Mouse (Mus musculus): Measurements from ENCODE around the gene Kif22. TPM values are rescaled to one million over a fixed set of nuclear protein-coding genes. Genes with fewer than 3 reads are reported as not detected.

The Kif22 gene
- polyA plus RNA-seq, 1 experiment from 2014 or later = 67.6 TPM

- Histone ChIP-seq H3K27me3 (no peaks in the 10 kb centered on the region), H3K4me2 (replicated peaks) (peak within 1 kb of the TSS; percentile 87), H3K4me3 (peak within 1 kb of the TSS; percentile 59), H3K4me1 (peaks cover 81% of the 10 kb centered on the region), H3K9me3 (no peaks in the 10 kb centered on the region), H3K36me3 (peaks cover 25% of the 10 kb centered on the region), H3K9ac (replicated peaks) (peak within 1 kb of the TSS; percentile 86), H3K27ac (replicated peaks) (peak within 1 kb of the TSS; percentile 90)
- WGBS = 2% methylated on average over 34 of the region's 37 CpGs
- peak; percentile 9 for ATAC-seq (replicated peaks)
Observed at GRCm38 (mm10) chr7:127020901-127021562, 21.2 kb downstream of the Kif22 start, which contains the start of the genes Gm42742 and Prrt2. Gm42742 (minus strand) TSS chr7:127021097. Prrt2 (minus strand) TSS chr7:127021211.

- peak overlapping the region; percentile 87 for H3K4me2 ChIP-seq (replicated peaks)
- H3K27ac ChIP-seq (replicated peaks) = peak overlapping the region; percentile 90
- no peaks in the 10 kb centered on the region for H3K27me3 ChIP-seq
- peaks cover 29% of the 10 kb centered on the region for H3K36me3 ChIP-seq
- H3K9ac ChIP-seq (replicated peaks) = peak overlapping the region; percentile 86
- peak overlapping the region; percentile 59 for H3K4me3 ChIP-seq
- H3K4me1 ChIP-seq = peaks cover 86% of the 10 kb centered on the region
- WGBS = 22% methylated on average over 5 of the region's 5 CpGs
- ATAC-seq (replicated peaks) = no peak
- no peaks in the 10 kb centered on the region for H3K9me3 ChIP-seq
Observed at GRCm38 (mm10) chr7:127020491-127020890, 21.8 kb downstream of the Kif22 start.

- Histone ChIP-seq H3K27me3 (no peaks in the 10 kb centered on the region), H3K27ac (replicated peaks) (peak overlapping the region; percentile 90), H3K36me3 (peaks cover 34% of the 10 kb centered on the region), H3K4me2 (replicated peaks) (peak overlapping the region; percentile 87), H3K4me3 (peak overlapping the region; percentile 59), H3K9me3 (no peaks in the 10 kb centered on the region), H3K4me1 (peaks cover 90% of the 10 kb centered on the region), H3K9ac (replicated peaks) (peak overlapping the region; percentile 86)
- ATAC-seq (replicated peaks) = no peak
- WGBS = 50% methylated on average over 3 of the region's 3 CpGs
Observed at GRCm38 (mm10) chr7:127020031-127020430, 22.2 kb downstream of the Kif22 start.

- H3K4me3 ChIP-seq = peak overlapping the region; percentile 59
- no peaks in the 10 kb centered on the region for H3K27me3 ChIP-seq
- H3K36me3 ChIP-seq = peaks cover 35% of the 10 kb centered on the region
- H3K27ac ChIP-seq (replicated peaks) = peak overlapping the region; percentile 90
- H3K9ac ChIP-seq (replicated peaks) = peak overlapping the region; percentile 86
- H3K4me2 ChIP-seq (replicated peaks) = peak overlapping the region; percentile 87
- no peaks in the 10 kb centered on the region for H3K9me3 ChIP-seq
- H3K4me1 ChIP-seq = peaks cover 88% of the 10 kb centered on the region
- 78% methylated on average over 14 of the region's 14 CpGs for WGBS
- ATAC-seq (replicated peaks) = no peak
Observed at GRCm38 (mm10) chr7:127019306-127019960, 22.8 kb downstream of the Kif22 start.

GRCm38 (mm10) chr7:127018416-127019305 is 23.6 kb downstream of the Kif22 start:
- peak overlapping the region; percentile 25 for H3K9ac ChIP-seq (replicated peaks)
- 0 out of 2 replicates have a peak overlapping the region, but pooled peaks have one; percentile 59 for H3K4me3 ChIP-seq
- H3K36me3 ChIP-seq = peaks cover 32% of the 10 kb centered on the region
- no peaks in the 10 kb centered on the region for H3K9me3 ChIP-seq
- ATAC-seq (replicated peaks) = no peak
- peaks cover 86% of the 10 kb centered on the region for H3K4me1 ChIP-seq
- WGBS = 85% methylated on average over 15 of the region's 15 CpGs
- H3K27ac ChIP-seq (replicated peaks) = peak overlapping the region; percentile 98
- H3K4me2 ChIP-seq (replicated peaks) = 0 out of 2 replicates have a peak overlapping the region, but pooled peaks have one; percentile 5
- no peaks in the 10 kb centered on the region for H3K27me3 ChIP-seq

GRCm38 (mm10) chr7:127017950-127018345 is 24.3 kb downstream of the Kif22 start:
- Histone ChIP-seq H3K9me3 (no peaks in the 10 kb centered on the region), H3K4me1 (peaks cover 79% of the 10 kb centered on the region), H3K27me3 (no peaks in the 10 kb centered on the region), H3K4me3 (peak overlapping the region; percentile 5; the same call in 1 of the 2 replicates), H3K36me3 (peaks cover 25% of the 10 kb centered on the region), H3K27ac (replicated peaks) (peak overlapping the region; percentile 98), H3K4me2 (replicated peaks) (peak overlapping the region; percentile 18), H3K9ac (replicated peaks) (0 out of 2 replicates have a peak overlapping the region, but pooled peaks have one; percentile 25)
- no peak for ATAC-seq (replicated peaks)
- WGBS = 51% methylated on average over 6 of the region's 6 CpGs

- peaks cover 72% of the 10 kb centered on the region for H3K4me1 ChIP-seq
Observed at GRCm38 (mm10) chr7:127016971-127017949, 25.0 kb downstream of the Kif22 start, which contains the start of gene Pagr1a. Pagr1a (minus strand) TSS chr7:127017352.

GRCm38 (mm10) chr7:127016486-127016938 is 25.8 kb downstream of the Kif22 start:
- WGBS = 0% methylated on average over 22 of the region's 22 CpGs
- peaks cover 65% of the 10 kb centered on the region for H3K4me1 ChIP-seq
- H3K27me3 ChIP-seq = no peaks in the 10 kb centered on the region
- H3K36me3 ChIP-seq = peaks cover 17% of the 10 kb centered on the region
- peak overlapping the region; percentile 98 for H3K27ac ChIP-seq (replicated peaks)
- peak overlapping the region; percentile 72 for H3K4me3 ChIP-seq
- H3K9ac ChIP-seq (replicated peaks) = peak overlapping the region; percentile 84
- H3K4me2 ChIP-seq (replicated peaks) = peak overlapping the region; percentile 94
- no peaks in the 10 kb centered on the region for H3K9me3 ChIP-seq
- ATAC-seq (replicated peaks) = peak; percentile 44

More at GRCm38 (mm10) chr7:127016971-127017949, 25.0 kb downstream of the Kif22 start, which contains the start of gene Pagr1a:
- WGBS = under 1% methylated on average over 39 of the region's 39 CpGs
- peak; percentile 81 for ATAC-seq (replicated peaks)
- peaks cover 20% of the 10 kb centered on the region for H3K36me3 ChIP-seq
- H3K9ac ChIP-seq (replicated peaks) = peak within 1 kb of the TSS; percentile 84
- H3K27ac ChIP-seq (replicated peaks) = peak within 1 kb of the TSS; percentile 98
- H3K4me3 ChIP-seq = peak within 1 kb of the TSS; percentile 72
- no peaks in the 10 kb centered on the region for H3K9me3 ChIP-seq
- no peaks in the 10 kb centered on the region for H3K27me3 ChIP-seq
- H3K4me2 ChIP-seq (replicated peaks) = peak within 1 kb of the TSS; percentile 94

GRCm38 (mm10) chr7:127016481-127016485 is 26.0 kb downstream of the Kif22 start, which contains the start of gene Pagr1b:
Pagr1b (minus strand) TSS chr7:127016484.
- Histone ChIP-seq H3K4me1 (peaks cover 62% of the 10 kb centered on the region), H3K4me2 (replicated peaks) (peak within 1 kb of the TSS; percentile 94), H3K27me3 (no peaks in the 10 kb centered on the region), H3K27ac (replicated peaks) (peak within 1 kb of the TSS; percentile 98), H3K9me3 (no peaks in the 10 kb centered on the region), H3K9ac (replicated peaks) (peak within 1 kb of the TSS; percentile 84), H3K36me3 (peaks cover 17% of the 10 kb centered on the region), H3K4me3 (peak within 1 kb of the TSS; percentile 72)
- ATAC-seq (replicated peaks) = no peak

- peak overlapping the region; percentile 84 for H3K9ac ChIP-seq (replicated peaks)
- peaks cover 17% of the 10 kb centered on the region for H3K36me3 ChIP-seq
- H3K9me3 ChIP-seq = no peaks in the 10 kb centered on the region
- peak; percentile 1; the same call in 1 of the 2 replicates for ATAC-seq (replicated peaks)
- H3K27ac ChIP-seq (replicated peaks) = peak overlapping the region; percentile 98
- under 1% methylated on average over 10 of the region's 10 CpGs for WGBS
- peak overlapping the region; percentile 94 for H3K4me2 ChIP-seq (replicated peaks)
- peak overlapping the region; percentile 72 for H3K4me3 ChIP-seq
- H3K4me1 ChIP-seq = peaks cover 60% of the 10 kb centered on the region
- H3K27me3 ChIP-seq = no peaks in the 10 kb centered on the region
Observed at GRCm38 (mm10) chr7:127016081-127016480, 26.2 kb downstream of the Kif22 start.

GRCm38 (mm10) chr7:127014993-127015392 is 27.3 kb downstream of the Kif22 start:
- H3K9me3 ChIP-seq = no peaks in the 10 kb centered on the region
- WGBS = 94% methylated on average over 12 of the region's 12 CpGs
- no peaks in the 10 kb centered on the region for H3K27me3 ChIP-seq
- H3K36me3 ChIP-seq = peaks cover 17% of the 10 kb centered on the region
- no peak overlapping the region for H3K9ac ChIP-seq (replicated peaks)
- H3K4me3 ChIP-seq = no peak overlapping the region
- H3K27ac ChIP-seq (replicated peaks) = no peak overlapping the region
- no peak overlapping the region for H3K4me2 ChIP-seq (replicated peaks)
- ATAC-seq (replicated peaks) = no peak
- H3K4me1 ChIP-seq = peaks cover 49% of the 10 kb centered on the region

Data from forebrain, embryonic 15.5 days (tissue).